Mouse (Mus musculus) spleen, adult 12 weeks (tissue): ENCODE data around the gene Tsx.
"Not testable (repeated sequence)": the region's sequence is repeated elsewhere in the genome, so short reads cannot be mapped to it uniquely, and the experiment has no call there.

Experiments used
- DNase-seq: peaks from one replicate; pipeline ENCODE4 v3.0.0; 2022; ENCODE audit warnings: low spot score

Tsx gene

GRCm38 (mm10) chrX:103414167-103414566 lies at the start of gene Tsx:
Tsx (plus strand) TSS chrX:103414467.
- no peak for DNase-seq

- DNase-seq: no peak
Observed at GRCm38 (mm10) chrX:103366201-103366600, 48.1 kb upstream of the Tsx start.

- DNase-seq: no peak
Observed at GRCm38 (mm10) chrX:103368650-103369049, 45.6 kb upstream of the Tsx start.

GRCm38 (mm10) chrX:103371221-103371620 lies 43.0 kb upstream of the Tsx start:
- no peak for DNase-seq

GRCm38 (mm10) chrX:103371627-103372026 lies 42.6 kb upstream of the Tsx start:
- no peak for DNase-seq

- DNase-seq: no peak
Observed at GRCm38 (mm10) chrX:103374250-103374649, 40.0 kb upstream of the Tsx start.

- DNase-seq: no peak
Observed at GRCm38 (mm10) chrX:103384528-103384927, 29.7 kb upstream of the Tsx start.

GRCm38 (mm10) chrX:103388131-103388530 lies 26.1 kb upstream of the Tsx start:
- no peak for DNase-seq

GRCm38 (mm10) chrX:103393841-103394240 lies 20.4 kb upstream of the Tsx start:
- no peak for DNase-seq

GRCm38 (mm10) chrX:103405021-103405420 lies 9.2 kb upstream of the Tsx start:
- DNase-seq: no peak

GRCm38 (mm10) chrX:103421710-103422109 lies 7.4 kb downstream of the Tsx start, which contains the start of gene Gm26992:
Gm26992 (plus strand) TSS chrX:103422010.
- DNase-seq: no peak

GRCm38 (mm10) chrX:103427677-103428076 lies 13.4 kb downstream of the Tsx start:
- DNase-seq: no peak

GRCm38 (mm10) chrX:103432293-103432692 lies 18.0 kb downstream of the Tsx start:
- no peak for DNase-seq

- no peak for DNase-seq
Observed at GRCm38 (mm10) chrX:103438023-103438422, 23.8 kb downstream of the Tsx start.

- no peak for DNase-seq
Observed at GRCm38 (mm10) chrX:103440803-103441202, 26.5 kb downstream of the Tsx start.

- DNase-seq: no peak
Observed at GRCm38 (mm10) chrX:103443755-103444154, 29.5 kb downstream of the Tsx start.

- no peak for DNase-seq
Observed at GRCm38 (mm10) chrX:103447539-103448169, 33.4 kb downstream of the Tsx start.

- not testable (repeated sequence) for DNase-seq
Observed at GRCm38 (mm10) chrX:103448429-103448828, 34.2 kb downstream of the Tsx start.

- not testable (repeated sequence) for DNase-seq
Observed at GRCm38 (mm10) chrX:103448943-103449722, 34.9 kb downstream of the Tsx start.

- DNase-seq: no peak
Observed at GRCm38 (mm10) chrX:103452815-103453214, 38.5 kb downstream of the Tsx start.

GRCm38 (mm10) chrX:103460056-103460455 lies 45.8 kb downstream of the Tsx start:
- no peak for DNase-seq

- no peak for DNase-seq
Observed at GRCm38 (mm10) chrX:103468998-103469397, 54.7 kb downstream of the Tsx start.

- no peak for DNase-seq
Observed at GRCm38 (mm10) chrX:103472346-103472745, 58.1 kb downstream of the Tsx start.
